Mouse (Mus musculus) spleen, postnatal 36 days (tissue): ENCODE measurements around the gene Tha1.

Experiments
- DNase-seq, 2 experiments: peaks; one replicate each; pipeline ENCODE4 v3.0.0; 2022; ENCODE audit warnings: low spot score in 2 of 2, mixed read lengths in 1 of 2

Tha1 gene

GRCm38 (mm10) chr11:117872861-117873608 lies at the start of gene Tha1:
Gene Tha1 (minus strand): TSS chr11:117873481.
- peak; percentile 52 to 62 for DNase-seq

- no peak for DNase-seq
Observed at GRCm38 (mm10) chr11:117919211-117919610, 45.9 kb upstream of the Tha1 start.

GRCm38 (mm10) chr11:117918541-117918940 lies 45.3 kb upstream of the Tha1 start:
- peak; percentile 52 to 54 for DNase-seq

GRCm38 (mm10) chr11:117915837-117916236 lies 42.6 kb upstream of the Tha1 start:
- DNase-seq: no peak

GRCm38 (mm10) chr11:117915341-117915740 lies 42.1 kb upstream of the Tha1 start:
- no peak for DNase-seq

- DNase-seq: no peak
Observed at GRCm38 (mm10) chr11:117914531-117914930, 41.2 kb upstream of the Tha1 start.

- peak; percentile 51 to 62 for DNase-seq
Observed at GRCm38 (mm10) chr11:117912684-117913352, 39.5 kb upstream of the Tha1 start.

GRCm38 (mm10) chr11:117909337-117909736 lies 36.1 kb upstream of the Tha1 start:
- DNase-seq: no peak

- DNase-seq: no peak
Observed at GRCm38 (mm10) chr11:117904442-117904841, 31.2 kb upstream of the Tha1 start.

- peak in 1 of 2 experiments; percentile 22 for DNase-seq
Observed at GRCm38 (mm10) chr11:117902282-117902681, 29.0 kb upstream of the Tha1 start.

- DNase-seq: no peak
Observed at GRCm38 (mm10) chr11:117896533-117896932, 23.3 kb upstream of the Tha1 start.

GRCm38 (mm10) chr11:117894676-117895075 lies 21.4 kb upstream of the Tha1 start:
- DNase-seq: no peak

- DNase-seq: peak; percentile 41 to 43
Observed at GRCm38 (mm10) chr11:117892199-117892598, 18.9 kb upstream of the Tha1 start.

GRCm38 (mm10) chr11:117891581-117892175 lies 18.4 kb upstream of the Tha1 start:
- no peak for DNase-seq

- DNase-seq: no peak
Observed at GRCm38 (mm10) chr11:117890519-117891282, 17.4 kb upstream of the Tha1 start.

- no peak for DNase-seq
Observed at GRCm38 (mm10) chr11:117889887-117890340, 16.6 kb upstream of the Tha1 start.

- no peak for DNase-seq
Observed at GRCm38 (mm10) chr11:117888853-117889822, 15.9 kb upstream of the Tha1 start.

- DNase-seq: no peak
Observed at GRCm38 (mm10) chr11:117888168-117888852, 15.0 kb upstream of the Tha1 start.

- DNase-seq: no peak
Observed at GRCm38 (mm10) chr11:117886000-117886399, 12.7 kb upstream of the Tha1 start.

GRCm38 (mm10) chr11:117882208-117882607 lies 8.9 kb upstream of the Tha1 start:
- DNase-seq: no peak
